Mouse (Mus musculus) forebrain, embryonic 10.5 days (tissue): ENCODE data around the gene Eef2k. TPM values are rescaled to one million over a fixed set of nuclear protein-coding genes. Genes with fewer than 3 reads are reported as not detected.

Source experiments
- DNase-seq: peaks from one replicate; pipeline ENCODE4 v3.0.0-alpha.2; 2017; ENCODE audit warnings: low spot score; ENCODE audit errors: extremely low spot score
- H3K27ac ChIP-seq: fragments of 300-500 bp; sonication (generic); 2 replicates; pipeline ENCODE4 v1.5.1; 2016; ENCODE audit warnings: mild to moderate bottlenecking
- H3K27me3 ChIP-seq: fragments of 300-500 bp; sonication (generic); 2 replicates; pipeline ENCODE4 v1.6.1; 2016; ENCODE audit warnings: mild to moderate bottlenecking; ENCODE audit not compliant: poor library complexity, severe bottlenecking
- H3K36me3 ChIP-seq: fragments of 300-500 bp; sonication (generic); replicated peaks from 2 replicates; pipeline ENCODE4 v1.6.1; 2016; ENCODE audit warnings: mild to moderate bottlenecking, moderate library complexity
- H3K4me1 ChIP-seq: fragments of 300-500 bp; sonication (generic); 2 replicates; pipeline ENCODE4 v1.6.1; 2016
- H3K4me3 ChIP-seq: fragments of 300-500 bp; sonication (generic); 2 replicates; pipeline ENCODE4 v1.5.1; 2016; ENCODE audit warnings: mild to moderate bottlenecking, moderate library complexity
- H3K9me3 ChIP-seq: fragments of 300-500 bp; sonication (generic); 2 replicates; pipeline ENCODE4 v1.6.1; 2016; ENCODE audit warnings: mild to moderate bottlenecking, moderate library complexity
- WGBS: fragments of 180-500 bp; shearing (Covaris S2); methylation state at CpG from one replicate; pipeline ENCODE4 v1.1.7; 2016; 5-methylcytosine and 5-hydroxymethylcytosine counted together
- polyA plus RNA-seq: library from polyadenylated mRNA; unstranded; fragments of >200 nt; fragmentation: Nextera tagmentation; extraction: Ambion mirVana; gene quantifications from 2 replicates; pipeline ENCODE4 v1.2.1, GENCODE M21; 2016

The Eef2k gene
- polyA plus RNA-seq, 1 experiment from 2014 or later: 30.1 TPM

- peaks cover 6% of the 10 kb centered on the region for H3K36me3 ChIP-seq
- H3K27me3 ChIP-seq: no peaks in the 10 kb centered on the region
- H3K4me1 ChIP-seq: no peaks in the 10 kb centered on the region
- 77% methylated on average over 7 of the region's 7 CpGs for WGBS
- H3K27ac ChIP-seq: 0 out of 2 replicates have a peak overlapping the region, but pooled peaks have one; percentile 35
- H3K9me3 ChIP-seq: no peaks in the 10 kb centered on the region
- no peak overlapping the region for H3K4me3 ChIP-seq
- no peak for DNase-seq
Measured at GRCm38 (mm10) chr7:120874764-120875539, 32.3 kb downstream of the Eef2k start.

- Histone ChIP-seq H3K27me3 (no peaks in the 10 kb centered on the region), H3K4me1 (no peaks in the 10 kb centered on the region), H3K36me3 (peaks cover 14% of the 10 kb centered on the region), H3K4me3 (no peak overlapping the region), H3K9me3 (no peaks in the 10 kb centered on the region), H3K27ac (0 out of 2 replicates have a peak overlapping the region, but pooled peaks have one; percentile 35)
- no peak for DNase-seq
- WGBS: 73% methylated on average over 3 of the region's 3 CpGs
Measured at GRCm38 (mm10) chr7:120875540-120876388, 33.1 kb downstream of the Eef2k start.

DNA sequence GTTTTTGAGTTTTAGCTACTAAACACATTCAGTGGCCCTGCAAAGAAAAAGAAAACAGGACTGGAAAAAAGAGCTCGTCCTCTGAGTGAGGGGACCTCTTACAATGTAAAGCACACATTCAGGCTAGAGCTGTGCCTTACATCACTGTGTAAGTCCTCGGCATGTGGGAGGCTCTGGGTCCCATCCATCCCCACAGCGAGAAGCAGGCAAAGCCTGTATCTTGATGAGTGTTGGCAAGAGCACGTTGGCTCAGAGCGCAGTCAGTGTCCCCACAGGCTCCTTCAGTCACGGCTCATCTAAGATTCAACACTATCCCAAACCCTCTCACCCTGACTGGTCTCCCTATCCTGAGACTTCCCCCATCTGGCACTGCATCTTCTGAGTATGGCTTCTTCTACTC is 35.6 kb downstream of the Eef2k start:
- H3K36me3 ChIP-seq: peaks cover 22% of the 10 kb centered on the region
- peaks cover 12% of the 10 kb centered on the region for H3K4me1 ChIP-seq
- no peak for DNase-seq
- WGBS: 81% methylated on average over 6 of the region's 6 CpGs
- H3K27ac ChIP-seq: no peak overlapping the region
- no peak overlapping the region for H3K4me3 ChIP-seq
- no peaks in the 10 kb centered on the region for H3K27me3 ChIP-seq
- H3K9me3 ChIP-seq: no peaks in the 10 kb centered on the region

DNA sequence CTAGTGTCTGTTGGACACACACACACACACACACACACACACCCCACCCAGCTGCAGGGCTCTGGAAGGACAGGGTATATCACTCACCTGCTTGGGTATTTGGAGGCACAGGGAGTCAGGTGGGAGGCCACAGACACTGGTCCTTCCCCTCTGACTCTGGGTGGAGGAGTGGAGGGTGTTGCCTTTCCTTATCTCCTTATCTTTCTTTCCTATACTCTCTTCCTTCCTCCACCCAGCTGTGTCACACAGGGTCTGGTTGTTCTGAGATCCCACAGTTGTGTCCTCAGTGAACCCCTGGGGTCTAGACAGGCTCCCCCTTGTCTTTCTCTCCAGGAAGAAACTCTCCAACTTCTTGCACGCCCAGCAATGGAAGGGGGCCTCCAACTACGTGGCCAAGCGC is 37.3 kb downstream of the Eef2k start:
- Histone ChIP-seq H3K27ac (no peak overlapping the region), H3K4me1 (peaks cover 12% of the 10 kb centered on the region), H3K9me3 (peaks cover 4% of the 10 kb centered on the region; the same call in 1 of the 2 replicates), H3K4me3 (no peak overlapping the region), H3K27me3 (no peaks in the 10 kb centered on the region), H3K36me3 (peaks cover 36% of the 10 kb centered on the region)
- WGBS: 90% methylated on average over 3 of the region's 3 CpGs
- DNase-seq: no peak

DNA sequence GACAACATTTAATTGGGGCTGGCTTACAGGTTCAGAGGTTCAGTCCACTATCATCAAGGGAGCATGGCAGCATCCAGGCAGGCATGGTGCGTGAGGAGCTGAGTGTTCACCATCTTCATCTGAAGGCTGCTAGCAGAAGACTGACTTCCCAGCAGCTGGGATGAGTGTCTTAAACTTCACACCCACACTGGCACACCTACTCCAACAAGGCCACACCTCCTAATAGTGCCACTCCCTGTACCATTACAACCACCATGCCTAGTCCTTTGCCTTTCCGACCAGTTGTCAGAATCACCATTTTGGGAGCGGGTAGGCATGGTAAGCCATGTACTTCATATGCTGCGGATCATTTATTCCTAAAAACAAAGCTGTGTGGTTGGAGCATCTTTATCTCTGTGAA is 38.1 kb downstream of the Eef2k start:
- 97% methylated on average over 4 of the region's 4 CpGs for WGBS
- H3K9me3 ChIP-seq: peaks cover 4% of the 10 kb centered on the region; the same call in 1 of the 2 replicates
- peaks cover 12% of the 10 kb centered on the region for H3K4me1 ChIP-seq
- no peak overlapping the region for H3K4me3 ChIP-seq
- no peaks in the 10 kb centered on the region for H3K27me3 ChIP-seq
- no peak overlapping the region for H3K27ac ChIP-seq
- H3K36me3 ChIP-seq: peaks cover 44% of the 10 kb centered on the region
- no peak for DNase-seq

GRCm38 (mm10) chr7:120881451-120881850 is 38.8 kb downstream of the Eef2k start:
- Histone ChIP-seq H3K9me3 (peaks cover 4% of the 10 kb centered on the region; the same call in 1 of the 2 replicates), H3K4me1 (peaks cover 12% of the 10 kb centered on the region), H3K27ac (no peak overlapping the region), H3K27me3 (no peaks in the 10 kb centered on the region), H3K4me3 (no peak overlapping the region), H3K36me3 (peaks cover 51% of the 10 kb centered on the region)
- no peak for DNase-seq
- WGBS: 62% methylated on average over 2 of the region's 2 CpGs

GRCm38 (mm10) chr7:120882674-120883073 is 40.0 kb downstream of the Eef2k start:
- DNase-seq: no peak
- H3K36me3 ChIP-seq: peaks cover 62% of the 10 kb centered on the region
- 83% methylated on average over 4 of the region's 4 CpGs for WGBS

DNA sequence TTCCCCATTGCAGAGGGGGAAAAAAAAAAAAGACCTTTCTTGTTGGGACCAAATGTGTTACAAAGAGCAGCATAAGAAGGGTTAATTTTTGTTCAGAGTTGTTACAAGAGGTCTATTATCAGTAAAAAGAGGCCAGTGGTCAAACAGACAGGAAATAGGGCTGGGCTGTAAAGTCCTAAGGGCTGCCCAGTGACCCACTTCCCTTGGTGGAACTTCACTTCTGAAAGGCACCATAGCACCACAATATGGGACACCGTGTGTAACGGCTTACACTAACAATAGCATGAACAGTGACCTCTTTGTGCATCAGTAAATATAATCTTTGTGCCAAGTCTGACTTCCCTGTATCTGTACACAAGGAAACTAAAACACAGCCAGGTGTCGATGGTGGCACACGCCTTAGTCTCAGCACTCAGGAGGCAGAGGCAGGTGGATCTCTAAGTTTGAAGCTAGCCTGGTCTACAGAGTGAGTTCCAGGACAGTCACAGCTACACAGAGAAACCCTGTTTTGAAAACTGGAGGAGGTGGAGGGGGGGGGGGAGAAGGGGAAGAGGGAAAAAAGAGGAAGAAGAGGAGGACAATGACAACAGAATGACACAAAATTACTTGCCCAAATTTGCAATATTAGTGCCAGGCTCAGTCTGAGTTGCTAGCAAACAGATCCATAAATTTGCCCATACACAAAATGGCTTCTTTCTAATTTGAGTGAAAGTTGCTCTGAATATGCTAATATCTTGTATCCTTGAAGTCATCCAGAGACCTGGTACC is 41.1 kb downstream of the Eef2k start:
- Histone ChIP-seq H3K36me3 (peaks cover 63% of the 10 kb centered on the region), H3K4me1 (peaks cover 12% of the 10 kb centered on the region), H3K27me3 (no peaks in the 10 kb centered on the region), H3K9me3 (peaks cover 4% of the 10 kb centered on the region; the same call in 1 of the 2 replicates), H3K4me3 (no peak overlapping the region), H3K27ac (no peak overlapping the region)
- DNase-seq: no peak
- 86% methylated on average over 4 of the region's 4 CpGs for WGBS

More at GRCm38 (mm10) chr7:120882674-120883073, 40.0 kb downstream of the Eef2k start:
- no peak overlapping the region for H3K4me3 ChIP-seq
- peaks cover 4% of the 10 kb centered on the region; the same call in 1 of the 2 replicates for H3K9me3 ChIP-seq
- peaks cover 12% of the 10 kb centered on the region for H3K4me1 ChIP-seq
- H3K27ac ChIP-seq: no peak overlapping the region
- H3K27me3 ChIP-seq: no peaks in the 10 kb centered on the region

DNA sequence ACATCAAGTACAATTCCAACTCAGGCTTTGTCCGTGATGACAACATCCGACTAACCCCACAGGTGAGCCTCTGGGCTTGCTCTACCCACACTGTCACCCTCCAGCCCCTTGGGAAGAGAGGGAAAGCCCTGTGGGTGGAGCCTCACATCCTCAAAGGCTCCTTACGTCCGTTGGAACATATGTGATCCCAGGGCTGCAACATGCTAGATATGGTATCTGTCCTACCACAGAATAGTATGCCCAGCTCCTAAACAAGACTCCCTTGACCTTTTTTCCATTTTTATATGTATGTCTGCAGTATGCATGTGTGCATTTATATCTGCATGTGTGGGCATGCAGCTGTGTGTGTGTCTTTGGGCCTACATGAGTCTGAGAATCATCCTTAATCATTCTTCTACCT is 42.1 kb downstream of the Eef2k start:
- Histone ChIP-seq H3K27ac (no peak overlapping the region), H3K9me3 (peaks cover 4% of the 10 kb centered on the region; the same call in 1 of the 2 replicates), H3K36me3 (peaks cover 63% of the 10 kb centered on the region), H3K27me3 (no peaks in the 10 kb centered on the region), H3K4me1 (peaks cover 12% of the 10 kb centered on the region), H3K4me3 (no peak overlapping the region)
- DNase-seq: no peak
- whole genome bisulfite sequencing: 91% methylated on average over 4 of the region's 4 CpGs

DNA sequence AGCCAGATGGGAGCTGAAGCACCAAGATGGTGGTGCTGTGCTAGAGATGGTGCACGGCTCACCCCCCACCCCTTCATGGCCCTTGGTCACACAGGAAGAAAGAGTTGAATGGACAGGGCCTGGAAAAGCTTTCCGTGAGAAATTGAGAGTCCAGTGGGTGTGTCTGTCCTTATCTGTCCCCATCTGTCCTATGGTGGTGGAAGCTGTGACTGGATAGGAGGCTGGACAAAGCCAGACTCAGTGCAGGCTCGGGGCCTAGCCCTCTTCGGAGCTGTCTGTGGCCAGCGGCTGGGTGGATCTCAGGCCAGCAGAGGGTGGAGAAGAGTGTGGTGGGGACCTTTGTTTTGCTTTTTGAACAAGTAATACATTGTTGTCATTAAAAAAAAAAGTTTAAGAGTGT is 50.5 kb downstream of the Eef2k start:
- H3K27me3 ChIP-seq: no peaks in the 10 kb centered on the region
- DNase-seq: no peak
- peaks cover 21% of the 10 kb centered on the region for H3K36me3 ChIP-seq
- H3K9me3 ChIP-seq: no peaks in the 10 kb centered on the region
- no peaks in the 10 kb centered on the region for H3K4me1 ChIP-seq
- H3K4me3 ChIP-seq: no peak overlapping the region
- 84% methylated on average over 5 of the region's 5 CpGs for WGBS
- H3K27ac ChIP-seq: no peak overlapping the region

- Histone ChIP-seq H3K4me1 (peaks cover 8% of the 10 kb centered on the region), H3K4me3 (no peak overlapping the region), H3K27me3 (no peaks in the 10 kb centered on the region), H3K27ac (no peak overlapping the region), H3K9me3 (no peaks in the 10 kb centered on the region), H3K36me3 (peaks cover 25% of the 10 kb centered on the region)
- DNase-seq: no peak
- 96% methylated on average over 7 of the region's 7 CpGs for WGBS
Measured at GRCm38 (mm10) chr7:120897054-120897453, 54.4 kb downstream of the Eef2k start.

DNA sequence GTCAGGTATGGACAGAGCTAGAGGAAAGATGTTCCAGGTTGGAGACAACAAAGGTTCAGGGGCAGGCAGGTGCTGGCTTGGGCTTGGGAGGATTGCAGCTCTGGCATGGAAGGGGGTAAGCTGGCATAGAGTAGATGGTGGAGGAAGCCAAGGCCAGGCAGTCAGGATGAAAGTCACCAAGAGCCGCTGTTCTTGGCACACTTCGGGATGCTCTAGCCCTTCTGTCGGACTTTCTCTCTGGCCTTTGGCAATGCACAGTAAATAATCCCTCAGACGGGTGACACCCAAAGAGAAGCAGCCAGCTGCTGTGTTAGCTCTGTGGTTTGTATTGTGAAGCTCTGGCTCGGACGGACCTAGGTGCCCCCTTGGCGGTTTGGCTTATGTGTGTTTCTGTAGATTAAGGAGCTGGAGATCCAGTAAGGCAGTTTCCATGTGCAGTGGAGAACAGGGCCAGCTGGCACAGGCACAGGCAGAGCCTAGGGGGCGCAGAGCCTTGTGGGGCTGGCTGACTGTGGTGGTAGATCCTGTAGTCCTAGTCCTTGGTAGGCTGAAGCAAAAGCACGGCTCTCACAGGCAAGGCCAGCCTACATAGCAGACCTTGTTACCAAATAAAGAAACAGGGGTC is 55.2 kb downstream of the Eef2k start:
- Histone ChIP-seq H3K27me3 (no peaks in the 10 kb centered on the region), H3K4me3 (no peak overlapping the region), H3K9me3 (no peaks in the 10 kb centered on the region), H3K36me3 (peaks cover 24% of the 10 kb centered on the region), H3K4me1 (peaks cover 8% of the 10 kb centered on the region), H3K27ac (no peak overlapping the region)
- 91% methylated on average over 9 of the region's 9 CpGs for WGBS
- no peak for DNase-seq
